Mouse (Mus musculus): ENCODE measurements around the gene Hif3a. TPM values are rescaled to one million over a fixed set of nuclear protein-coding genes. Genes with fewer than 3 reads are reported as not detected.

Hif3a gene
- total and polyA plus RNA-seq, 3 experiments, result 8.0 to 37.9 TPM; not detected in 1

DNA sequence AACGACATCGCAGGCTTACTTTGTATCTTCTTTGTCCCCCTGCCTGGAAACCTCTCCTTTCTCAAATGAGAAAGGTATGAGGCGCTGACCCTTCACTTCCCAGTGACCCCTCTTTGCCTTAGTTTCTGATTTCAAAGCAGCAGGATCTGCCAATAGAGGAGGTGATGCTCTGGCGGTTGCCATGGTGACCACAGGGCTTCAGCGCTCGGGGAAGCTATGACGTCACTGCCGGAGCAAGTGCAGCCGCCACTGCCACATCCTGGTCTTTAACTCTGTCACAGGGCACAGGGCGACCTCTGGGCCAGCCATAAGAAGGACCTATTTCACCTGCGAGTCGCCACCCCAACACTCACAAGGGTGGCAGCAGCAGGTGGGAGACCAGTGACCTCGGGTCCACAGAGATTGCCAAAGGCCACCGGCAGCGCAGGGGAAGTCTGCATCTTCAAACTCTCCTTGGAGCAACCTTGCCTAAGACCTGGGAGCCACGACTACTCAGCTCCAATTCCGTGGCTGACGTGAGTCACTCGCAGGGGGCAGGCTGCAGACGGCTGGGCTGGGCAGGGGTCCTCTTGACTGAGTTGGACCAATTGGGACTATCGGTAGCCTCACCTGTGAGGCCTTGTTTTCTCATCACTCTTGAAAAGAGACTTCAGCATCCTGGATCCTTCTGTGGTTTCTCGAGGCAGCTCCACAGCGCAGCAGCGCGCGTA, 79.2 kb downstream of the Hif3a start, which contains the start of gene Gm42372:
Gene Gm42372, plus strand, starts transcription at position 228 of the 710 bp plus-strand sequence.
- Histone ChIP-seq H3K4me1 (ENCODE audit: control insufficient read depth in 1 of 2, insufficient read depth in 2 of 2, low read length in 2 of 2) (no peaks in the 10 kb centered on the region; a peak in 1 of 4 replicates), H3K27me3 (ENCODE audit: control insufficient read depth in 1 of 2, insufficient read depth in 2 of 2, low read length in 2 of 2) (no peaks in the 10 kb centered on the region), H3K79me2 (ENCODE audit: control insufficient read depth, insufficient read depth, low read length, poor library complexity) (no peaks in the 10 kb centered on the region), H3K9ac (ENCODE audit: control insufficient read depth, low read depth, low read length, poor library complexity, severe bottlenecking) (no peak within 1 kb of the TSS), H3K9me3 (replicated peaks; ENCODE audit: insufficient read depth, low read length) (no peaks in the 10 kb centered on the region), H3K27ac (ENCODE audit: control insufficient read depth, low read depth, low read length) (no peak within 1 kb of the TSS), H3K4me3 (ENCODE audit: control insufficient read depth in 1 of 2, insufficient read depth in 1 of 2, low read depth in 2 of 2, low read length in 2 of 2) (no peak within 1 kb of the TSS), H3K36me3 (ENCODE audit: control insufficient read depth in 1 of 2, insufficient read depth in 2 of 2, low read length in 2 of 2) (no peaks in the 10 kb centered on the region; a peak in 1 of 4 replicates)
- TF ChIP-seq ZKSCAN1 (IDR thresholded peaks at IDR 0.05; ENCODE audit: low read depth, low read length), result no peak
- TF ChIP-seq CHD2 (IDR thresholded peaks at IDR 0.05; ENCODE audit: low read length), result no peak
- TF ChIP-seq CHD1 (IDR thresholded peaks at IDR 0.05; ENCODE audit: low read depth, low read length), result no peak
- TF ChIP-seq USF1 (IDR thresholded peaks at IDR 0.05; ENCODE audit: low read depth, low read length), result no peak
- no peak for TF ChIP-seq TBP (IDR thresholded peaks at IDR 0.05; ENCODE audit: low read depth, low read length)
- TF ChIP-seq USF2 (IDR thresholded peaks at IDR 0.05; ENCODE audit: borderline replicate concordance in 1 of 2, insufficient read depth in 1 of 2, low read depth in 1 of 2, low read length in 2 of 2), result no peak
- no peak for TF ChIP-seq POLR2AphosphoS5 (IDR thresholded peaks at IDR 0.05; ENCODE audit: borderline replicate concordance, low read depth, low read length)
- TF ChIP-seq RCOR1 (IDR thresholded peaks at IDR 0.05; ENCODE audit: low read depth, low read length), result no peak
- DNase-seq (ENCODE audit: low read depth, low spot score), result no peak

Other genes starting within 250 kb of the Hif3a start
- 54.7 and 55.8 TPM in 2 replicates for gene Strn4, start 246.5 kb downstream of the Hif3a start, total RNA-seq (2012; rRNA removed)
- 10 to 100 TPM in 1 of 2 experiments, not detected in 1; 93.5 TPM for gene Strn4, start 246.5 kb downstream of the Hif3a start, polyA plus RNA-seq (2012; ENCODE audit: insufficient read depth in 1 of 2, insufficient read length in 2 of 2, low read depth in 1 of 2, low replicate concordance in 2 of 2, missing spikeins in 1 of 2)
- gene Fkrp, start 245.7 kb downstream of the Hif3a start, total RNA-seq (2012; rRNA removed), result 12.6 and 15.9 TPM in 2 replicates
- gene Fkrp, start 245.7 kb downstream of the Hif3a start, polyA plus RNA-seq (2012; ENCODE audit: insufficient read depth in 1 of 2, insufficient read length in 2 of 2, low read depth in 1 of 2, low replicate concordance in 2 of 2, missing spikeins in 1 of 2), result 10 to 100 TPM in 1 of 2 experiments, not detected in 1; 19.2 TPM
- gene Prkd2, start 219.5 kb downstream of the Hif3a start, total RNA-seq (2012; rRNA removed), result 2.1 and 2.9 TPM in 2 replicates
- 1 to 10 TPM in 1 of 2 experiments, not detected in 1; 8.7 TPM for gene Prkd2, start 219.5 kb downstream of the Hif3a start, polyA plus RNA-seq (2012; ENCODE audit: insufficient read depth in 1 of 2, insufficient read length in 2 of 2, low read depth in 1 of 2, low replicate concordance in 2 of 2, missing spikeins in 1 of 2)
- 0.31 and 0.49 TPM in 2 replicates for gene Dact3, start 187.1 kb downstream of the Hif3a start, total RNA-seq (2012; rRNA removed)
- 1 to 10 TPM in 1 of 2 experiments, not detected in 1; 2.1 TPM for gene Dact3, start 187.1 kb downstream of the Hif3a start, polyA plus RNA-seq (2012; ENCODE audit: insufficient read depth in 1 of 2, insufficient read length in 2 of 2, low read depth in 1 of 2, low replicate concordance in 2 of 2, missing spikeins in 1 of 2)
- 0.39 TPM in 1 of 2 replicates, not detected in the other for gene Gng8, start 170.6 kb downstream of the Hif3a start, total RNA-seq (2012; rRNA removed)
- gene Gng8, start 170.6 kb downstream of the Hif3a start, polyA plus RNA-seq (2012; ENCODE audit: insufficient read depth in 1 of 2, insufficient read length in 2 of 2, low read depth in 1 of 2, low replicate concordance in 2 of 2, missing spikeins in 1 of 2), result 1 to 10 TPM in 1 of 2 experiments, not detected in 1; 2.2 TPM
- 19.6 and 22.8 TPM in 2 replicates for gene Ptgir, start 155.9 kb downstream of the Hif3a start, total RNA-seq (2012; rRNA removed)
- 10 to 100 TPM in 1 of 2 experiments, not detected in 1; 23.7 TPM for gene Ptgir, start 155.9 kb downstream of the Hif3a start, polyA plus RNA-seq (2012; ENCODE audit: insufficient read depth in 1 of 2, insufficient read length in 2 of 2, low read depth in 1 of 2, low replicate concordance in 2 of 2, missing spikeins in 1 of 2)
- 450 and 482 TPM in 2 replicates for gene Calm3, start 138.3 kb downstream of the Hif3a start, total RNA-seq (2012; rRNA removed)
- gene Calm3, start 138.3 kb downstream of the Hif3a start, polyA plus RNA-seq (2012; ENCODE audit: insufficient read depth in 1 of 2, insufficient read length in 2 of 2, low read depth in 1 of 2, low replicate concordance in 2 of 2, missing spikeins in 1 of 2), result 1,000 to 10,000 TPM in 1 of 2 experiments, 100 to 1,000 TPM in 1; 515 to 1,030 TPM
- not detected in 2 replicates for gene Pnmal2, start 117.7 kb downstream of the Hif3a start, total RNA-seq (2012; rRNA removed)
- under 1 TPM in 1 of 2 experiments, not detected in 1; 0.07 TPM for gene Pnmal2, start 117.7 kb downstream of the Hif3a start, polyA plus RNA-seq (2012; ENCODE audit: insufficient read depth in 1 of 2, insufficient read length in 2 of 2, low read depth in 1 of 2, low replicate concordance in 2 of 2, missing spikeins in 1 of 2)
- 0.19 and 0.23 TPM in 2 replicates for gene Pnmal1, start 102.7 kb downstream of the Hif3a start, total RNA-seq (2012; rRNA removed)
- gene Pnmal1, start 102.7 kb downstream of the Hif3a start, polyA plus RNA-seq (2012; ENCODE audit: insufficient read depth in 1 of 2, insufficient read length in 2 of 2, low read depth in 1 of 2, low replicate concordance in 2 of 2, missing spikeins in 1 of 2), result under 1 TPM in 1 of 2 experiments, not detected in 1; 0.53 TPM
- not detected in 2 replicates for gene Gm42372, start 79.3 kb downstream of the Hif3a start, total RNA-seq (2012; rRNA removed)
- gene Gm42372, start 79.3 kb downstream of the Hif3a start, polyA plus RNA-seq (2012; ENCODE audit: insufficient read depth in 1 of 2, insufficient read length in 2 of 2, low read depth in 1 of 2, low replicate concordance in 2 of 2, missing spikeins in 1 of 2), result under 1 TPM in 1 of 2 experiments, not detected in 1; 0.42 TPM
- not detected in 2 replicates for gene Ccdc8, start 69.7 kb downstream of the Hif3a start, total RNA-seq (2012; rRNA removed)
- under 1 TPM in 1 of 2 experiments, not detected in 1; 0.11 TPM for gene Ccdc8, start 69.7 kb downstream of the Hif3a start, polyA plus RNA-seq (2012; ENCODE audit: insufficient read depth in 1 of 2, insufficient read length in 2 of 2, low read depth in 1 of 2, low replicate concordance in 2 of 2, missing spikeins in 1 of 2)
- 94.2 and 101 TPM in 2 replicates for gene Ppp5c, start 34.5 kb downstream of the Hif3a start, total RNA-seq (2012; rRNA removed)
- 100 to 1,000 TPM; 178 to 249 TPM for gene Ppp5c, start 34.5 kb downstream of the Hif3a start, polyA plus RNA-seq (2012; ENCODE audit: insufficient read depth in 1 of 2, insufficient read length in 2 of 2, low read depth in 1 of 2, low replicate concordance in 2 of 2, missing spikeins in 1 of 2)
- 0.23 and 0.36 TPM in 2 replicates for gene Psg16, start 11.6 kb upstream of the Hif3a start, total RNA-seq (2012; rRNA removed)
- under 1 TPM in 1 of 2 experiments, not detected in 1; 0.67 TPM for gene Psg16, start 11.6 kb upstream of the Hif3a start, polyA plus RNA-seq (2012; ENCODE audit: insufficient read depth in 1 of 2, insufficient read length in 2 of 2, low read depth in 1 of 2, low replicate concordance in 2 of 2, missing spikeins in 1 of 2)
- not detected in 2 replicates for gene Ceacam3, start 87.9 kb upstream of the Hif3a start, total RNA-seq (2012; rRNA removed)
- gene Ceacam3, start 87.9 kb upstream of the Hif3a start, polyA plus RNA-seq (2012; ENCODE audit: insufficient read depth in 1 of 2, insufficient read length in 2 of 2, low read depth in 1 of 2, low replicate concordance in 2 of 2, missing spikeins in 1 of 2), result not detected
- gene Psg29, start 141.1 kb upstream of the Hif3a start, total RNA-seq (2012; rRNA removed), result not detected in 2 replicates
- gene Psg29, start 141.1 kb upstream of the Hif3a start, polyA plus RNA-seq (2012; ENCODE audit: insufficient read depth in 1 of 2, insufficient read length in 2 of 2, low read depth in 1 of 2, low replicate concordance in 2 of 2, missing spikeins in 1 of 2), result not detected

All from MEL (cell line).